Comparison of ENCODE assay signal across 8 mouse cellular contexts in the genomic region with DNA sequence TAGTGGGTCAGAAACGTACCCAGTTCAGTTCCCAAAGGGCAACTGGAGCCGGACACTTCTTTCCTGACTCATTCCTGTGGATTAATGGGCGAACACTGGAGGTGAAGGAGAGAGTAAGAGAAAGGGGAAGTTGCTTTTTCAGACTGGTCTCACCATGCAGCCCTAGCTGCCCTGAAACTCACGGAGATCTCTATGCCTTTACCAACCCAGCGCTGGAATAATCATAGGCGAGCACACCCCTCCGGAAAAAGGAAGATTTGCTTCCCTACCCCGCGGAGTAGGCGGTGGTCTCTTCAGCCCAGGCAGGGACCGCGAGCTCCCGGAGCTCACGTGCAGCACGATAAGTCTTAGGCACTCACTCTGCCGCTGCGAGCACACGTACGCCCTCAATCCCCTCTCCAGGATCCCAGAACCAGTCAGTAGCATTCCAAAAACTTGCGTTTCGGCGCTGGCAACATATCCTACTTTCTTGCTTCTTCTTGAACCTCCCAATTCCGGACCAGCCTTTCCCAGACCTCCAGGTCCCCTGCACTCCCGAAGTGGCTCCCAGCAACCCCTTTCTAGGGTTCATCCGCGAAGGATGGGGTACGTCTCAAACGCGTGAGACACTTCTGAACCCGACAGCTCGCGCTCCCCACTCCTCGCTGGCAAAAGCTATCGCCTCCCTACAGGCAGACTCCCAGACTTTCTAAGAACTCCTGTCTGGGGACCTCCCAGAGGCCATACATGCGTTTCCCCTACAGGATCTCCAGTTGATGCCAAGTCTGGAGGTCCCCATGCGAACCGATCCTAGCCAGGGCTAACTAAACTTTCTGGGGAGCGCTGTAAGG. TPM values are rescaled to one million over a fixed set of nuclear protein-coding genes. Genes with fewer than 3 reads are reported as not detected.
A peak's percentile ranks its signal among the peaks of the same experiment; 100 is the strongest.
DNase-seq lines count a peak whose midpoint lies in the region; ATAC-seq lines count a peak whose summit lies in the region.

No protein-coding gene starts in this region.

- peaks cover 8% of the 10 kb centered on the region for H3K4me1 ChIP-seq in heart, embryonic 12.5 days (replicated peaks)
- H3K4me1 ChIP-seq in forebrain, embryonic 16.5 days (replicated peaks; ENCODE audit: control insufficient read depth, insufficient read depth, low read length): peaks cover 14% of the 10 kb centered on the region
- H3K4me1 ChIP-seq in midbrain, embryonic 12.5 days: peaks cover 6% of the 10 kb centered on the region

- H3K9ac ChIP-seq in heart, embryonic 12.5 days: peak overlapping the region; percentile 87
- H3K9ac ChIP-seq in forebrain, embryonic 16.5 days (replicated peaks; ENCODE audit: low read depth, low read length): peak overlapping the region; percentile 54
- H3K9ac ChIP-seq in midbrain, embryonic 12.5 days (replicated peaks): peak overlapping the region; percentile 55

- H3K36me3 ChIP-seq in heart, embryonic 12.5 days: no peaks in the 10 kb centered on the region
- H3K36me3 ChIP-seq in forebrain, embryonic 16.5 days (ENCODE audit: control insufficient read depth, insufficient read depth): no peaks in the 10 kb centered on the region
- no peaks in the 10 kb centered on the region for H3K36me3 ChIP-seq in midbrain, embryonic 12.5 days

- H3K27me3 ChIP-seq in heart, embryonic 12.5 days (replicated peaks): no peaks in the 10 kb centered on the region
- no peaks in the 10 kb centered on the region for H3K27me3 ChIP-seq in forebrain, embryonic 16.5 days (replicated peaks; ENCODE audit: control insufficient read depth, insufficient read depth, low read length)
- H3K27me3 ChIP-seq in midbrain, embryonic 12.5 days: peaks cover 10% of the 10 kb centered on the region; the same call in 1 of the 2 replicates

- peak; percentile 23 for ATAC-seq in heart, embryonic 12.5 days (ENCODE audit: insufficient number of reproducible peaks, low FRiP score)
- ATAC-seq in activated CD4-positive, CD25-positive, alpha-beta regulatory T cell, adult 4 months: peak; percentile 22
- peak; percentile 63 for ATAC-seq in forebrain, embryonic 16.5 days
- peak; percentile 27; the same call in 1 of the 2 replicates for ATAC-seq in midbrain, embryonic 12.5 days (ENCODE audit: low FRiP score, low read depth)

- peak overlapping the region; percentile 41; the same call in 1 of the 2 replicates for H3K27ac ChIP-seq in heart, embryonic 12.5 days (ENCODE audit: poor library complexity, severe bottlenecking)
- H3K27ac ChIP-seq in forebrain, embryonic 16.5 days (ENCODE audit: low read length): no peak overlapping the region
- H3K27ac ChIP-seq in midbrain, embryonic 12.5 days (replicated peaks): no peak overlapping the region

- peak overlapping the region; percentile 61 for H3K4me3 ChIP-seq in heart, embryonic 12.5 days
- peak overlapping the region; percentile 45 for H3K4me3 ChIP-seq in forebrain, embryonic 16.5 days (replicated peaks; ENCODE audit: low read length)
- peak overlapping the region; percentile 57 for H3K4me3 ChIP-seq in midbrain, embryonic 12.5 days

- WGBS in heart, embryonic 12.5 days: under 1% methylated on average over 38 of the region's 38 CpGs
- under 1% methylated on average over 38 of the region's 38 CpGs for WGBS in forebrain, embryonic 16.5 days
- WGBS in midbrain, embryonic 12.5 days: under 1% methylated on average over 38 of the region's 38 CpGs

- peak overlapping the region; percentile 95 for H3K4me2 ChIP-seq in heart, embryonic 12.5 days
- peak overlapping the region; percentile 82 for H3K4me2 ChIP-seq in forebrain, embryonic 16.5 days (ENCODE audit: low read length)
- peak overlapping the region; percentile 85 for H3K4me2 ChIP-seq in midbrain, embryonic 12.5 days (replicated peaks)

- DNase-seq in heart, adult 8-10 months (ENCODE audit: low spot score): no peak
- DNase-seq in kidney, postnatal 4 days: peak; percentile 39 to 54
- no peak for DNase-seq in layer of hippocampus, postnatal 36 days
- no peak for DNase-seq in testis, postnatal 14 days (ENCODE audit: low spot score)

- no peaks in the 10 kb centered on the region for H3K9me3 ChIP-seq in heart, embryonic 12.5 days (replicated peaks)
- no peaks in the 10 kb centered on the region for H3K9me3 ChIP-seq in forebrain, embryonic 16.5 days (ENCODE audit: control insufficient read depth, low read length)
- no peaks in the 10 kb centered on the region for H3K9me3 ChIP-seq in midbrain, embryonic 12.5 days

RNA-seq across cellular contexts. Expression of a gene that starts 22.6 kb away (rescaled TPM):
- polyA plus RNA-seq in heart, embryonic 12.5 days (2016; fragmentation: Nextera tagmentation; extraction: Ambion mirVana): 28.7 and 35.4 TPM in 2 replicates
- total RNA-seq in heart, adult 8-10 months (2022): 1 to 10 TPM; 4.2 to 8.8 (median 6.8) TPM
- polyA plus RNA-seq in activated CD4-positive, CD25-positive, alpha-beta regulatory T cell, adult 4 months (2017; shearing (Covaris generic)): 1 to 10 TPM; 5.1 to 6.3 TPM
- 40.4 and 41.5 TPM in 2 replicates for polyA plus RNA-seq in forebrain, embryonic 16.5 days (2015; fragmentation: Nextera tagmentation; extraction: Ambion mirVana)
- polyA plus RNA-seq in midbrain, embryonic 12.5 days (2016; fragmentation: Nextera tagmentation; extraction: Ambion mirVana): 35.2 and 35.6 TPM in 2 replicates
- total RNA-seq in layer of hippocampus, postnatal 36 days (2021): 10 to 100 TPM; 17.0 to 19.4 TPM

RNA-seq across cellular contexts. Expression of a gene that starts 34.2 kb away (rescaled TPM):
- 13.1 and 13.3 TPM in 2 replicates for polyA plus RNA-seq in heart, embryonic 12.5 days (2016; fragmentation: Nextera tagmentation; extraction: Ambion mirVana)
- 10 to 100 TPM; 23.4 to 29.5 (median 23.9) TPM for total RNA-seq in heart, adult 8-10 months (2022)
- 1 to 10 TPM; 3.2 to 3.5 TPM for polyA plus RNA-seq in activated CD4-positive, CD25-positive, alpha-beta regulatory T cell, adult 4 months (2017; shearing (Covaris generic))
- polyA plus RNA-seq in forebrain, embryonic 16.5 days (2015; fragmentation: Nextera tagmentation; extraction: Ambion mirVana): 18.0 and 18.7 TPM in 2 replicates
- 10.5 and 12.8 TPM in 2 replicates for polyA plus RNA-seq in midbrain, embryonic 12.5 days (2016; fragmentation: Nextera tagmentation; extraction: Ambion mirVana)
- 10 to 100 TPM; 34.9 to 41.6 TPM for total RNA-seq in layer of hippocampus, postnatal 36 days (2021)

Comparison
In these comparisons a context has a peak if more than half of its experiments do, and no peak if none do; other contexts are left out.
1. DNase-seq: peak in kidney, postnatal 4 days (2 of 2); none in heart, adult 8-10 months (single experiment), layer of hippocampus, postnatal 36 days (0 of 2) and testis, postnatal 14 days (single experiment).
2. Peak in every context shown above with its lines, with median percentiles within 50 percentile points of each other: ATAC-seq, H3K4me2 ChIP-seq, H3K4me3 ChIP-seq and H3K9ac ChIP-seq.